Mouse (Mus musculus) embryo, embryonic 11 days (tissue): ENCODE measurements around the gene Serp1.
"Not testable (repeated sequence)": the region's sequence is repeated elsewhere in the genome, so short reads cannot be mapped to it uniquely, and the experiment has no call there.

ENCODE experiments used
- DNase-seq: peaks from one replicate; pipeline ENCODE4 v3.0.0-alpha.2; 2015

The Serp1 gene

GRCm38 (mm10) chr3:58504676-58505075, 21.0 kb downstream of the Serp1 start:
- no peak for DNase-seq

GRCm38 (mm10) chr3:58503720-58504333, 21.9 kb downstream of the Serp1 start:
- no peak for DNase-seq

- no peak for DNase-seq
These were observed 23.7 kb downstream of the Serp1 start for GRCm38 (mm10) chr3:58501961-58502360.

- no peak for DNase-seq
These were observed 32.1 kb downstream of the Serp1 start for GRCm38 (mm10) chr3:58493621-58494020.

GRCm38 (mm10) chr3:58490787-58491186, 34.9 kb downstream of the Serp1 start:
- peak; percentile 26 for DNase-seq

- DNase-seq, result no peak
These were observed 37.5 kb downstream of the Serp1 start for GRCm38 (mm10) chr3:58487999-58488775.

GRCm38 (mm10) chr3:58487121-58487520, 38.6 kb downstream of the Serp1 start:
- DNase-seq, result no peak

- DNase-seq, result peak; percentile 4
These were observed 39.8 kb downstream of the Serp1 start for GRCm38 (mm10) chr3:58485883-58486282.

- no peak for DNase-seq
These were observed 46.8 kb downstream of the Serp1 start for GRCm38 (mm10) chr3:58478755-58479455.

GRCm38 (mm10) chr3:58475298-58475697, 50.4 kb downstream of the Serp1 start:
- not testable (repeated sequence) for DNase-seq
